Mouse (Mus musculus) lung, adult 2 months (tissue): ENCODE results near the gene Tmem266.

Source experiments
- CTCF ChIP-seq: fragments of 200-500 bp; IDR thresholded peaks from 2 replicates; pipeline ENCODE4 v1.5.1; 2011; ENCODE audit warnings: mild to moderate bottlenecking, low read length, control low read depth; ENCODE audit not compliant: insufficient read depth
- POLR2A ChIP-seq: fragments of 200-500 bp; IDR thresholded peaks from 2 replicates; pipeline ENCODE4 v1.6.1; 2011; ENCODE audit warnings: low read depth, mild to moderate bottlenecking, control low read depth, low read length, borderline replicate concordance; ENCODE audit errors: extremely low read depth

DNA sequence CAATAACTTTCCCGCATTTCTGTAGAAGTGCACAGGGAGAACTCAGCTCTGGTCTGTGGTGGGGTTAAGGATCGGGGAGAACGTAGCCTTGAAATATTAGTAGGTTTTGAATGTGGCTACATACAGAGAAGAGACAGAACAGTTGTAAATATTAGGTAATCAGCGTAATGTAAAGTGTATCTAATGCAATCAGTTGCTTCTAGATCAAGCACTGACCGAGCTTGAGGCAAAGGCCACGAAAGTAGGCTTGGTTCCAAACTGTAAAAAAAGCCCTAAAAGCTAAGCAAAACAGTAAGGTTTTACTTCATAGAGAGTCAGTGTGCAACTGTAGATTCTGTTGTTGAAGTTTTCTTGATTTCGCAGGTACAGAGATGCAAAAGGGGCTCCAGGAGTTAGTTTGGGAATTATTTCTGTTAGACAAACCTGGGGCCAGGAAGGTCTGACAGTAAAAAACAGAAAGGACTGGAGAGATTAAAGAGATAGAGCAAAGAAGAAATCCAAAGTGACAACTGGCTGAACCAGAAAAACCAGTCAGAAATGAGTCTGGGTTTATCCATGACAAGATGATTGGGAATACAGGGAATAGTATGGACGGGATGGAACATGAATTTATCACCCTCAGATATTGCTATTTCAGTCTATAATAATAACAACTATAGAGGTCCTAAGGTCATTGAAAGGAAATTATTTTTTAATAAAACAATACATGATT is 47.4 kb upstream of the Tmem266 start:
- TF ChIP-seq CTCF (no peak), POLR2A (no peak)
